ENCODE assay signal across 25 mouse cellular contexts in genomic region chr9:72309765-72310164, GRCm38 (mm10).
"Had no signal": no experiment of that assay in that cellular context is flagged by ENCODE, and none has a peak within 500 bp of the region (broad histone marks: within the 10 kb centered on the region; RNA-seq: fewer than 3 reads in every experiment).

No protein-coding gene starts in this region.

- ATAC-seq: inflammation-experienced regulatory T-cells, adult 6 months; intestine, embryonic 15.5 days; intestine, postnatal 0 days; liver, embryonic 12.5 days had no signal

- H3K4me3 ChIP-seq: heart, adult 2 months; heart, embryonic 13.5 days; heart, embryonic 15.5 days; hindbrain, embryonic 13.5 days; hindbrain, embryonic 15.5 days; intestine, embryonic 15.5 days; layer of hippocampus, adult 2 months; limb, embryonic 13.5 days; limb, embryonic 15.5 days; liver, embryonic 12.5 days had no signal

- H3K27me3 ChIP-seq: heart, embryonic 13.5 days; heart, embryonic 15.5 days; hindbrain, embryonic 13.5 days; hindbrain, embryonic 15.5 days; intestine, embryonic 15.5 days; limb, embryonic 13.5 days; limb, embryonic 15.5 days; liver, embryonic 12.5 days had no signal

- H3K27ac ChIP-seq: heart, adult 2 months; heart, embryonic 13.5 days; heart, embryonic 15.5 days; hindbrain, embryonic 13.5 days; hindbrain, embryonic 15.5 days; intestine, embryonic 15.5 days; layer of hippocampus, adult 2 months; limb, embryonic 13.5 days; limb, embryonic 15.5 days; liver, embryonic 12.5 days; liver, embryonic 14.5 days had no signal

- H3K36me3 ChIP-seq: intestine, embryonic 15.5 days had no signal

- DNase-seq: gastrocnemius, postnatal 14 days; gastrocnemius, postnatal 36 days; heart, adult 11 months; heart, adult 2 months; heart, postnatal 14 days; heart, postnatal 36 days; kidney, adult 18-20 months; kidney, adult 9 months; kidney, postnatal 10 days; kidney, postnatal 25 days; kidney, postnatal 4 days; left cerebral cortex, postnatal 4 days had no signal

- H3K4me2 ChIP-seq: heart, embryonic 11.5 days; heart, embryonic 13.5 days; heart, embryonic 15.5 days; hindbrain, embryonic 13.5 days; hindbrain, embryonic 15.5 days; intestine, embryonic 15.5 days; limb, embryonic 13.5 days; limb, embryonic 15.5 days; liver, embryonic 12.5 days had no signal

- H3K9me3 ChIP-seq: heart, embryonic 13.5 days; heart, embryonic 15.5 days; hindbrain, embryonic 13.5 days; hindbrain, embryonic 15.5 days; intestine, embryonic 15.5 days; limb, embryonic 13.5 days; limb, embryonic 15.5 days; liver, embryonic 12.5 days had no signal

- H3K4me1 ChIP-seq: heart, embryonic 13.5 days; heart, embryonic 15.5 days; hindbrain, embryonic 13.5 days; hindbrain, embryonic 15.5 days; intestine, embryonic 15.5 days; limb, embryonic 13.5 days; limb, embryonic 15.5 days; liver, embryonic 12.5 days had no signal

- H3K9ac ChIP-seq: heart, embryonic 13.5 days; heart, embryonic 15.5 days; hindbrain, embryonic 13.5 days; hindbrain, embryonic 15.5 days; intestine, embryonic 15.5 days; limb, embryonic 13.5 days; limb, embryonic 15.5 days; liver, embryonic 12.5 days; liver, embryonic 14.5 days had no signal
